Mouse (Mus musculus): ENCODE measurements at regions not wholly inside any gene's neighbourhood (a gene's known extent, or its start where the extent isn't known, plus 50 kb on each side); places are given as distances from the start of the nearest gene placed in this dataset.

GRCm38 (mm10) chr6:67129626-67130025, 92.4 kb upstream of the Gadd45a start:
- no peak for TF ChIP-seq POLR2A (IDR thresholded peaks at IDR 0.05; ENCODE audit: insufficient read depth, low read depth, low read length)
- no peak for TF ChIP-seq CTCF (IDR thresholded peaks at IDR 0.05; ENCODE audit: insufficient read depth, low read depth, low read length)

All from olfactory bulb, adult 2 months (tissue).